Mouse (Mus musculus): Measurements from ENCODE around the gene Sowahc. TPM values are rescaled to one million over a fixed set of nuclear protein-coding genes. Genes with fewer than 3 reads are reported as not detected.

The Sowahc gene
- under 1 TPM; 0.56 to 0.81 (median 0.59) TPM for total RNA-seq (2022)

DNA sequence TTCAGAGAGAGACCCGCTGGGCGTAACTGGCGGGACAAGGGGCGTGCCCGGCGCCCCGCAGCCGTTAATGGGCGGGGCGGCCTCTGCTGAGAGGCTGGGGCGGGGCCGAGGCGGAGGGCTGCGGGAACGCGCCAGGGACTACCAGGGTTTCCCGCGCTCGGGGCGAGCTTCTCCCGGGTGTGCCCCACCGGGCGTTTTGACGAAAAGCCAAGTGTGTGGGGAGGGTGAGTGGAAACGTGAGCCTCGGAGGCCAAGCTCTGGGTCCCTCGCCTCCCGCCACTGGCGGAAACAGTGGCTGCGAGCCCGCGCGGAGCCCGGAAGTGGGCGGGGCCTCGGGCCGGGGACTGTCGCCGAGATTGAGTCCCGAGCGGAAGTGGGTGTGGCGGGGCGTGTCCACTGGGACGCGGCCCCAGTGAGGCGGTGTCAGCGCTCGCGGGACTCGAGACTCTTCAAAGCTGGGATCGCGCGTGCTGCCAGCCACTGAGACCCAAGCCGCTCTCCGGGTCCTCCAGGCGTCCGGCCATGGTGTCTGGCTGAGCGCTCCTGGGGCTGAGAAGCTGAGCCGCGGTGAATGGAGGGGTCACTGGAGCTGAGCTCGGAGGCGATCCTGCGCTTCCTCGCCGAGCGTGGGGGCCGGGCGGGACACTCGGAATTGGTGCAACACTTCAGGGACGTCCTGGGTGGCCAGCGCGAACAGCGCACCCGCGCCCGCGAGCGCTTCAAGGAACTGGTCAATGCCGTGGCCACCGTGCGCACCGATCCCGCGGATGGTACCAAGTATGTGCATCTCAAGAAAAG is at the start of gene Sowahc, which contains the start of gene Sept10:
TSS of gene Sowahc (plus strand) at position 481 of the 798 bp plus-strand sequence.
TSS of gene Sept10 (minus strand) at position 375 of the 798 bp plus-strand sequence.
- DNase-seq (ENCODE audit: low spot score in 2 of 2) = peak; percentile 95 to 96

- DNase-seq (ENCODE audit: low spot score in 2 of 2) = no peak
Observed at GRCm38 (mm10) chr10:59172539-59172938, 49.2 kb upstream of the Sowahc start.

- DNase-seq (ENCODE audit: low spot score in 2 of 2) = no peak
Observed at GRCm38 (mm10) chr10:59179620-59180019, 42.1 kb upstream of the Sowahc start.

- DNase-seq (ENCODE audit: low spot score in 2 of 2) = no peak
Observed at GRCm38 (mm10) chr10:59182306-59182705, 39.4 kb upstream of the Sowahc start.

DNA sequence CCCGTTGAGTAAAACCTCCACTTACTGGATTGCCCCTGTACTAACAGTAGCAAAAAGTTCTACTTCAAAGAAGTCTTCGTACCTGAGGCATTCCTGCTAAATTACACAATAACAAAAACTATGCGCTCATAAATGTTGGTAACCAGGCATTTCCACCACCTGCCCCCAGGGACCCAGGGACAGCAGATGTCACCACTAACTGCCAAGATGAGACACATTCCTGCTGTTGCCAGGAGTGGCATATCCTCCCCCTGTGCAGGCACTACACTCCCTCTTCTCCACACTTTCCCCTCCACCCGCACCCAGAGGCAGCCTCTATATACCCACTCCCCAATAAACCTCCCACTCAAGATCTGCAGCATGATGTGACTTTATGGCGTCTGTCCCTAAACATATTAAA is 26.9 kb upstream of the Sowahc start:
- DNase-seq (ENCODE audit: low spot score in 2 of 2) = no peak

- DNase-seq (ENCODE audit: low spot score in 2 of 2) = no peak
Observed at GRCm38 (mm10) chr10:59196763-59197162, 25.0 kb upstream of the Sowahc start.

DNA sequence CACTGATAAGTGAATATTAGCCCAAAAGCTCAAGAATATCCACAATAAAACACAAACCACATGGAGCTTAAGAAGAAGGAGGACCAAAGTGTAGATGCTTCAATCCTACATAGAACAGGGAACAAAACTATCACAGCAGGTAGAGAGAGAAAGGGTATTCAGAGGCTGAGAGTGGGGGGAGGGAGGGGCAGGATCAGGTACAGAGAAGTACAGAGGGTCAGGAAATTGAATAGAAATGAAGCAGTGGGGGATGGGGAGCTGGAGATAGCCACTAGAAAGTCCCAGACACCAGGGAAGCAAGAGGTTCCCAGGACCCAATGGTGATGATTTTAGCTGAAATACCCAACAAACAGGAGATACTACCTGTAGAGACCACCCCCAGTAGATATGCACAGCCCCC is 21.7 kb upstream of the Sowahc start:
- no peak for DNase-seq (ENCODE audit: low spot score in 2 of 2)

DNA sequence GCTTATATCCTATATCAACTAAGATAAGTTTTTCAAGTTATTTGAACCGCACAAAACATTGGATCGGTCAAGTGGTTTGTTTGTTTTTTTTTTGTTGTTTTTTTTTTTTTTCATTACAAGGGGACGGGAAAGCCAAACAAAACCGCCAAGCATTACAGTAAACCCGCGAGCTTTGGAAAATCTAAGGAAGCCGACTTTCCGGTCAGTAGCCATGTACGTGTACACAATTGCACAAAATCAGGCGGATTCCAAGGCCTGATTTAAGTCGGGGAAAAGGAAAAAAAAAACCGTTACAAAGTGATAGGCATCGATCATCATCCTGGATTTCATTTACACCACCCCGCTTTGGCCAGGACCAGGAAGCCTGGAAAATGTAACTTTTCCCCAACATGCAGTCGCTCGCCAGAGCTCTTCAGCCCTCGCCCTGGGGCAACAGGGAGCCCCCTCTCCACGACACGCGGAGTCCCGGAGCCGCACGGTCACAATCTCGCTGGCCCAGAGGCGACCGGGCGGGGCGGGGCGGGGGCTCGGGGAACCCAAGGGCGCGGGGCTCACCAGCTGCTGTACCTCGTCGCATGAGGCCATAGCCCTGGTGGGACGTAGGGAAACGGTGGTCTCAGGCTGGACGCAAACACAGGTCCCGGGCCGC is 805 bp upstream of the Sowahc start:
- no peak for DNase-seq (ENCODE audit: low spot score in 2 of 2)

GRCm38 (mm10) chr10:59222271-59223101 is 733 bp downstream of the Sowahc start:
- peak in 1 of 2 experiments; percentile 13 for DNase-seq (ENCODE audit: low spot score in 2 of 2)

DNA sequence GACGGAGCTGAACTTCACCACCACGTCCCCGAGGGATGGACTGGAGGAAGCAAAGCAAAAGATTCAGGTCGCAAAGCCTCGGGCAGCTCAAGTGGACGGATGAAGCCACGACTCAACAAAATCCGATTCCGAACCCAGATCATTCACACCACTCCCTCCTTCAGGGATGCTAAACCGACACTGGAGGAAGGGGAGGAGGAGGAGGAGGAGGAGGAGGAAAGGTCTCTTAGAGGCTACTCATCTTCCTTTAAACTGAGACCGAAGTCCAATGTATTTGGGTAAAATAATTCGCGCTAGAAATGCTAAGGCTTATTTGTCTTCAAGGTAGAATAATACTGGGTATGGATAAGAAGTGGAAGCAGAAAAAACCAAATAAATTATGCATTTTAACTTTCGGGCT is 1.5 kb downstream of the Sowahc start:
- no peak for DNase-seq (ENCODE audit: low spot score in 2 of 2)

DNA sequence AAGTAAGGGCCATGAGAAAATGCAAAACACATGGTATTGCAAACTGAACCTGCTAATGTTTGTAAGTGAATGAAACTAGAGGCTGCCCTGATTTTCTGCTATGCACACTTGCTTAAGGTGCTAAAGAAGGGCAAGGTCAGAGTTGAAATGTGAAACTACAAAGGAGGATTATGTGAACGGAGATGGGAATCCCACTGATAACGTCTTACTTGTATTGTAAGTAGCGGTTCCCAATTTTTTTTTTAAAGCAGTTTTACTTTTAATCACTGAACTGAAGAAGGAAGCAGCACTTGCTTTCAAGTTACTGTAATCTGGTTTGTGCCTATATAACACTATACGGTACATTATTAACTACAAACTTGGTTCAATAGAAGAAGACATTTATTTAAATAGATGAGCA is 2.1 kb downstream of the Sowahc start:
- DNase-seq (ENCODE audit: low spot score in 2 of 2) = no peak

- no peak for DNase-seq (ENCODE audit: low spot score in 2 of 2)
Observed at GRCm38 (mm10) chr10:59225137-59225536, 3.4 kb downstream of the Sowahc start.

DNA sequence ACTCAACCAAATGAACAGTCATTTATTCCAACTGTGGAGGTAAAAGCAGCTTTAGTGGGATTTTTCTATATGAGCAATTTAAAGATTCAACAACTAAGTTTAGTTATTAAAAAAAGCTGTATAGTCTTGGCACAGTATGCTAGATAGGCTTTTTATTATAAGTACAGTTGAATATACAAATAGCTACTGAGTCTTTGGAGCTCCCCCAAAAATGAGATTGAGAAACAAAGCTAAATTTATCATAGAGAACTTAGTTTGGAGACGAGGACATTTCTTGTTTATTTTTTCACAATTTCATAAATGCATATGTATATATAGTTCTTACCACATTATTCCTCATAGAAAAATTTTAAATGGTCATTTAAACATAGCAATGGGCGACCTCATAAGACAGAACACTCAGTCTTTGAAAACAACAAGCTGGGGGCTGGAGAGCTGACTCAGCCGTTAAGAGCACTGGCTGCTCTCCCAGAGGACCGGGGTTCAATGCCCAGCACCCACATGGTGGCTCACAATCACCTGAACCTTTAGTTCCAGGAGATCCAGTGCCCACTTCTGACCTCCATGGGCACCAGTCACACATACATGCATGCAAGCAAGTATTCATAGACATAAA is 7.6 kb downstream of the Sowahc start:
- DNase-seq (ENCODE audit: low spot score in 2 of 2) = no peak

DNA sequence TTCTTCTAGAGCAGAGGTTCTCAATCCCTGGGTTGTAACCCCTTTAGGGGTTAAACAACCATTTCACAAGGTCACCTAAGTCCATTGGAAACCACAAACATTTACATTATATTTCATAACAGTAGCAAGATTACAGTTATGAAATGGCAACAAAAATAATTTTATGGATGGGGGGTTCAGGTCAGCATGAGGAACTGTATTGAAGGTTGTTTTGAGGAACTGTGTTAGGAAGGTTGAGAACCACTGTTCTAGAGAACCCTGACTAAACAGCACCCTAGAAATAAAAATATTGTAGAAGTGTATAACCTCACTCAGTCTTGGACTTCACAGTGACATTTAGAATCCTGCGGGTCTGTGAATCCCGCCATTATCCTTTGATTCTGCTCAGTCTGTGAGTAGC is 13.5 kb downstream of the Sowahc start:
- DNase-seq (ENCODE audit: low spot score in 2 of 2) = no peak

GRCm38 (mm10) chr10:59235847-59236246 is 14.1 kb downstream of the Sowahc start:
- no peak for DNase-seq (ENCODE audit: low spot score in 2 of 2)

GRCm38 (mm10) chr10:59236486-59236885 is 14.7 kb downstream of the Sowahc start:
- no peak for DNase-seq (ENCODE audit: low spot score in 2 of 2)

DNA sequence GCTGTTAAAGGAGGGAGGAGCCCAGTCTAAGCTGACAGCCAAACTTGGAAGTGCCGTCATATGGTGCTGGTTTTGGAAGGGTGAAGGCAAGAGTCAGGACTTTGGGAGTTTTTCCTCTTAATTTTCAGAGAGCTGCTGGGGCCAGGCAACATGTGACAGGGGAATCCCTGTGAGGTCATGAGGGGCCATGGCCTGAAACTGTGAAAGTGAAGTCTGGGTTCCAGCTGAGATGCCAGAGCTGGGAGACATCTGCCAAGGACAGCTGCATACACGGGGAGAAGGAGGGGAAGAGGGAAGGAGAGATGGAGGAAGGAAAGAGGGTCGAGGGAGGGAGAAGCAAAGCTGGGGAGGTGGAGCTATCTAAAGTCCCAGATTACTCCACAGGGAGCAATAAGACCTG is 16.0 kb downstream of the Sowahc start:
- DNase-seq (ENCODE audit: low spot score in 2 of 2) = no peak

DNA sequence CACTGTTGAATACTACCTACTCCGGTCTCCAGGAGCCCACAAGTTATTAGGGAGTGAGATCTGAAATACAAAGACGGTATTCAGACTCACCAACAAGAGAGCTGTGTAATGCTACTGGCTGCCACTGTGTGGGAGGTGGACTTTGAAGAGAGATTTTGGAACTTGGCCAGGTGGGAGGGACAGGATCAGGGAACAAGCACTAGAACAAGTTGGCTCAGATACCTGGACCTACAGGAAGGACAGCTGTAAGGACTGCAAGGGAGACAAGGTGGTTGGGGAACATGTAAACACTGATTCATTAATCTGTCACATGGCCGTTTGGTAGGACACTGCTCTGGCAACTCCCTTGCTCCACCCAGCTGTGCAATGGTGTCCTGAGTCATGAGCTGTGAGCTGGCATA is 19.4 kb downstream of the Sowahc start:
- no peak for DNase-seq (ENCODE audit: low spot score in 2 of 2)

GRCm38 (mm10) chr10:59249531-59249930 is 27.8 kb downstream of the Sowahc start:
- no peak for DNase-seq (ENCODE audit: low spot score in 2 of 2)

- no peak for DNase-seq (ENCODE audit: low spot score in 2 of 2)
Observed at GRCm38 (mm10) chr10:59250679-59251078, 28.9 kb downstream of the Sowahc start.

- DNase-seq (ENCODE audit: low spot score in 2 of 2) = no peak
Observed at GRCm38 (mm10) chr10:59251980-59252379, 30.2 kb downstream of the Sowahc start.
